Mouse (Mus musculus) left cerebral cortex, adult 2 months (tissue): Measurements from ENCODE around the gene Glt28d2. TPM values are rescaled to one million over a fixed set of nuclear protein-coding genes. Genes with fewer than 3 reads are reported as not detected.

Source experiments
- DNase-seq, 2 experiments: peaks; one replicate each; pipeline ENCODE4 v3.0.0; 2021 to 2022; ENCODE audit warnings: low spot score in 2 of 2, mixed read lengths in 1 of 2; ENCODE audit errors: extremely low spot score in 1 of 2
- H3K27ac ChIP-seq: fragments of 200-600 bp; 2 replicates; pipeline ENCODE4 v1.8.1; 2022
- H3K4me3 ChIP-seq: fragments of 200-600 bp; 2 replicates; pipeline ENCODE4 v1.8.1; 2022
- CTCF ChIP-seq: fragments of 200-600 bp; IDR thresholded peaks from 2 replicates; pipeline ENCODE4 v1.8.1; 2022; ENCODE audit warnings: antibody characterized with exemption, mild to moderate bottlenecking, moderate library complexity
- intact Hi-C: fragments of 180-260 bp; cut with DNase I; formaldehyde crosslinking; loops from one replicate; pipeline ENCODE4 v1.15.1; 2025
- total RNA-seq, 2 experiments: library from RNA; stranded (reverse); gene quantifications; 2 replicates each; pipeline ENCODE4 v1.2.3; 2021

Gene Glt28d2
- total RNA-seq, 2 experiments from 2014 or later = 0.33 to 0.66 TPM

DNA sequence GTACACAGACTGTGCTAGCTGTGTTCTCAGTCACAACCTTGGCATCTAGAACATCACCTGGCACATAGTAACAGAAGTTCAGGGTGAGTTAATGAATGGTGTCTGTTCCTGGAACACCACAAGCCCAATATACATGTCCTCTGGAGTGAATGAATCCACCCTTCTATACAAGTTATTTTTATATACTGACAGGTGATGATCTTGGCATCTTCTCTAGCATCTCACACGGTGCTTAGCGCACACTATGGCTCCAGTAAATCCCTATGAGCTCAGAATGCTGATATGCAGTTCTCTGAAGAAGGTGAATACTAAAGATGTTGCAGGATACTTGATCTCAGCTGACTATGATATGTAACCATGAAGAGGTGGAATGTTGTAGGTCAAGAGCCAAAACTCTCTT, 24.4 kb downstream of the Glt28d2 start:
- intact Hi-C loops = no loop called here
- Histone ChIP-seq H3K4me3 (no peak overlapping the region), H3K27ac (no peak overlapping the region)
- DNase-seq = no peak
- no peak for TF ChIP-seq CTCF

DNA sequence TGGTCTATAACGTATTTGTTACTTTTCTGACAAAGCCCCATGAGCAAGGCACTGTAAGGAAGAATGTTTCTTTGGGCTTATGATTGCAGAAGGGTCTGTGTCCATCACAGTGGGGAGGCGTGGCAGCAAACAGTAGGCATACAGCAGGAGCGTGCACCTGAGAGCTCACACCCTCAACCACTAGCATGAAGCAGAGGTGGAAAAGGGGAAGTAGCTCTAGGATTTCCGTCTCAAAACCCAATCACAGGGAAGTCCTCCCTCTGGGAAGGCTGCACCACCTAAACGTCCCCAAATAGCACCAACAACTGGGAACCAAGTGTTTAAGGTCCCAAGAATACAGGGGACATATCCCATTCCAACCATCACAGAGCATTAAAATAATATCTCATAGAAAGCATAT, 26.3 kb downstream of the Glt28d2 start:
- H3K4me3 ChIP-seq = no peak overlapping the region
- H3K27ac ChIP-seq = no peak overlapping the region
- no peak for DNase-seq
- intact Hi-C loops = no loop called here
- no peak for TF ChIP-seq CTCF

- no peak for TF ChIP-seq CTCF
Measured at GRCm38 (mm10) chr3:85859311-85859710, 28.0 kb downstream of the Glt28d2 start.

DNA sequence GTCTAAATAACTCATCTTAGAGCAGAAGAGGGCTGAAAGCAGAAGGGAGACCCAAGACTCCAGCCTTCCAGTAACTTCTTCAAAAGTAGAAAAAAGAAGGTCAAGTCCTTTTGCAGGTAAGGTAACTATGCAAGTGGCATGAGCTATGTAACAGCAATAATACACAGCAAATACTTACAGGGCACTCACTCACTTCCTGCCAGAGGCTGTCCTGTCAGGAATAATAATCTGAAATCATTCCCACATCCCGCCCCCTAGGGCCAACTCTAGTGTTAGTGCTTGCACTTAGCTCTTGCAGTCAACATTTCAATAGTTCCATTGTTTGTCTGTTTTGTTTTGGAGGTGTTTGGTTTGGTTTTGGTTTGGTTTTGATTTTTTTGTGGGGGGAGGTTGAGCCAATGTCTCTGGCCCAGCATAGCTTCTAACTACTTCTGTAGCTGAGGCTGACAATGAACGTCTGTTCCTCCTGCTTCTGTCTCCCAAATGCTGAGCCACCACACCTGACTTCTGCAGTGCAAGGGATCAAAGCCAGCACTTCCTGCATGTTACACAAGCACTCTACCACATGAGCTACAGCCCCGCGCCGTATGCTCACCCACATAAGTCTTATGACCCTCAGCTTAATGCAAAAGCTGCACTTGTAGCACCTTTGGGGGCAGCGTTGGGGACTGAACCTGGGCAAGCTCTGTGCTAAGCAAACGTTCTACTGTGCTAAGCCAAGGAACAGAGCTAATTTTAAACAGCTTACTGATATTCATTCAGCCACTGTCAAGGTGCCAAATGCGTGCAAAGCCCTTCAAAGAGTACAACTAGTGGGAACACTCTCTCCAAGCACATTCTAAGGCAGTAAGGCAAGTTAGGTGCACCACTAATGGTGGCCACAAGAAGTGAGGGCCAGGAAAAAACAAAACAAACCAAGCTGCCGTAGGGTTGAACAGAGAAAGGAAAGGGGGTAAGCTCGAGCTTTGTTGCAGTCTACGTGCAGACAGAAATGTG, 28.9 kb downstream of the Glt28d2 start:
- H3K4me3 ChIP-seq = no peak overlapping the region
- intact Hi-C loops = no loop called here
- H3K27ac ChIP-seq = no peak overlapping the region
- TF ChIP-seq CTCF = no peak
- no peak for DNase-seq

More at GRCm38 (mm10) chr3:85859311-85859710, 28.0 kb downstream of the Glt28d2 start:
- Histone ChIP-seq H3K27ac (no peak overlapping the region), H3K4me3 (no peak overlapping the region)
- no peak for DNase-seq
- intact Hi-C loops = no loop called here

DNA sequence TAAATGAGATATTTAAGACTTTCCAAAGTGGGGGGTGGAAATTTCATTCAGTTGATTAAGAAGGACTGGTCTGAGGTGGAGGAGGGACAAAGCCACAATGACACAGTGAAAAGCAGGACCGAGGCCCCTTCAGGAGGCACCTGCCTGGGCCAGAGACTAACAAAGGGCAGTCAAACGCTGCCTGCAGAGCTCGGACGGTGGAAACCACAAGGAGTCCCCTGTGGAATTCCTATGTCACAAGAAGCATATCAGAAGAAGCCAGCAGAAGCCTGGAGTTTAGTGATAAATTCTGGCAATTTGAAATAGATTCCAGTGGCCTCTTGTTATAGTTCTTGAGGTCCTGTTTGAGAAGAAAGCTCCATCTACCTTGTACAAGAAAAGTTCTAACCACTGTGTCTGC, 30.2 kb downstream of the Glt28d2 start:
- intact Hi-C loops = no loop called here
- no peak overlapping the region for H3K27ac ChIP-seq
- TF ChIP-seq CTCF = no peak
- no peak for DNase-seq
- H3K4me3 ChIP-seq = no peak overlapping the region

DNA sequence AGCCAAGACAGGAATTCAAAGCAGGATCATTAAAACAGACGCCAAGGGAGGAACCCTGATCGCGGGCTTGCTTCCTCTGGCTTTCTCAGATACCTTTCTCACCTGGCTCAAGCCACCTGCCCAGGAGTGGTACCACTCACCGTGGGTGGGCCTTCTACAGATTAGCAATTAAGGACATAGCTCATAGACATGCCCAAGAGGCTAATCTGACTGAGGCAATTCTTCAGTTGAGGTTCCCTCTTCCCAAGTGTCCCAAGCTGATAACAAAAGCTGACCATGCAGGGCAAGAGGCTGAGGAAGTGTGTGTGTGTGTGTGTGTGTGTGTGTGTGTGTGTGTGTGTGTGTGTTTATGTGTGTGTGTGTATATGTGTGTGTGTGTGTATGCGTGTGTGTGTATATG, 31.4 kb downstream of the Glt28d2 start:
- DNase-seq = no peak
- intact Hi-C loops = no loop called here
- TF ChIP-seq CTCF = no peak
- no peak overlapping the region for H3K27ac ChIP-seq
- no peak overlapping the region for H3K4me3 ChIP-seq

- H3K27ac ChIP-seq = no peak overlapping the region
- no peak overlapping the region for H3K4me3 ChIP-seq
- intact Hi-C loops = no loop called here
- TF ChIP-seq CTCF = no peak
- no peak for DNase-seq
Measured at GRCm38 (mm10) chr3:85855043-85855442, 32.3 kb downstream of the Glt28d2 start.

GRCm38 (mm10) chr3:85854143-85854542, 33.2 kb downstream of the Glt28d2 start:
- no peak for DNase-seq
- intact Hi-C loops = no loop called here
- no peak for TF ChIP-seq CTCF
- Histone ChIP-seq H3K27ac (no peak overlapping the region), H3K4me3 (no peak overlapping the region)

DNA sequence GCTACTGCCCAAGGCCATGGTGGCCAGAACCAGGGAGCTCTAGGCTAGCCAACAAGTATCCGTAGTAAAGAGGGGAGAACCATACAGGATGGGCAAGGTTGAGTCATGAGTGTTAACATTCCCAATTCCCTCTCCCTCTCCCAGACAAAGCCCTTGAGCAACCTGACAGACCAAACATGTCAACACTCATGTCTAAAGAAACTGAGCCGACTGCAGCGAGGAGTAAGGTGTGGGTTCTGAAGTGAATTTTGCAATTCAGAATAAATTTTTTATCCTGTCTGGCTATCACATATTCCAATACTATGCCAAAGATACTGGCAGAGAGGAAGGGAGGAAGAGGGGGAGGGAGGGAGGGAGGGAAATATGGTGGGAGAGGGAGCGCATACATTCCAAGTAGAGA, 33.6 kb downstream of the Glt28d2 start:
- Histone ChIP-seq H3K27ac (no peak overlapping the region), H3K4me3 (no peak overlapping the region)
- intact Hi-C loops = no loop called here
- no peak for DNase-seq
- TF ChIP-seq CTCF = no peak

- TF ChIP-seq CTCF = no peak
- DNase-seq = no peak
- Histone ChIP-seq H3K27ac (no peak overlapping the region), H3K4me3 (no peak overlapping the region)
- intact Hi-C loops = no loop called here
Measured at GRCm38 (mm10) chr3:85850079-85850478, 37.2 kb downstream of the Glt28d2 start.

DNA sequence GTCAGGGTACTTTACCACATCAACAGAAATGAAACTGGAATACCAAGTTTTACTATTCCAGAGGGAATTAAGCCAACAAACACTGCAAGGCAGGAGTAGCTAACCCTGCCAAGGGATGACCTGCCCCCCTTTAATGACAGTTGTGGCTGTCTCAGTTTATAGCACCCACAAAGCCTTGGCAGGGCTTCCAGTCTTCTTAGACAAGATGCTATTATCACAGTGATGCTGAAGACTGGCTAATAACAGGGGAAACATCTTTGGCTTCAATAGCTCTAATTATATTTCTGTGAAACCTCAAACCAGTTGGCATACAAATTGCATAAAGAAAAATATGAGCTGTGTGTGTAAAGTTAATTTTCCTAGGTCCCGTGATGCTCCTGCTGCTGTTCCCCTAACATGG, 41.0 kb downstream of the Glt28d2 start:
- Histone ChIP-seq H3K4me3 (no peak overlapping the region), H3K27ac (no peak overlapping the region)
- DNase-seq = no peak
- no peak for TF ChIP-seq CTCF
- intact Hi-C loops = no loop called here

DNA sequence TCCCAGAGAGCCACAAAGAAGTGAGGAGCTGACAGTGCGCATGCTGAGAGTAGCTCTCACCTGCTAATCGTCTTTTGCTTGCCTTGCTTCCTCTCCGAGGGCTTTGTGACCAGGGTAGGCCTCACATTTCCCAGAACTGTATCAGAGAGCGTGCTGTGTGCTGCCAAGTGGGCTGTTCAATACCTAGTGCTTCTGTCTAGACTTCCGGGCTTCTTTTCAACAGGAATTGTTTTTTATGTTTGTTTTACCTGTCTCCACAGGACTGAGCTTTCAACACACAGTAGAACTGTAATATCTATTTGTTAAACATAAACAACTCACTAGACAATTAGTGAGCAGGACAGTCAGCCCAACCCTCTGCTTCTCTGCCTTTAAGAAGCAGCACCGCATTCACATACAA, 42.0 kb downstream of the Glt28d2 start:
- no peak for DNase-seq
- intact Hi-C loops = no loop called here
- no peak overlapping the region for H3K27ac ChIP-seq
- H3K4me3 ChIP-seq = no peak overlapping the region
- no peak for TF ChIP-seq CTCF

DNA sequence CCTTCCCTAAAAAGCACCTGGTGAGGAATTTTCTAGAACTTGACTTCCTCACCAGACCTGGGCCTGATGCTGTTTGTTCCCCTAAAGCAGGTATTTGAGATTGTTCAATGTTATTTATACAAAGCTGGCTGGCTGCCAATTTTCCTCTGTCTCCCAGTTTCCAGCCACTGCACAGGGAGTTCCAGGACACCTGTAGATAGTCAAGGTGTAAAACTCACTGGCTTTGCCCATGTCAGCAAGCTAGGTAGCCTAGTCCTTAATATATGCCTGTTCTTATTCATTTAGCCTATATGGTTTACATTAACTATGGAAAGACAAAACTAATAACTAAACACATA, 44.5 kb downstream of the Glt28d2 start:
- no peak for TF ChIP-seq CTCF
- DNase-seq = no peak
- intact Hi-C loops = no loop called here
- H3K4me3 ChIP-seq = no peak overlapping the region
- no peak overlapping the region for H3K27ac ChIP-seq
